Mouse (Mus musculus): ENCODE results near the gene Xlr4b. TPM values are rescaled to one million over a fixed set of nuclear protein-coding genes. Genes with fewer than 3 reads are reported as not detected.
"Not testable (repeated sequence)": the region's sequence is repeated elsewhere in the genome, so short reads cannot be mapped to it uniquely, and the experiment has no call there.

Xlr4b gene
- 60.8 and 71.0 TPM in 2 replicates for polyA plus RNA-seq (2015; fragmentation: Nextera tagmentation; extraction: Ambion mirVana)

DNA sequence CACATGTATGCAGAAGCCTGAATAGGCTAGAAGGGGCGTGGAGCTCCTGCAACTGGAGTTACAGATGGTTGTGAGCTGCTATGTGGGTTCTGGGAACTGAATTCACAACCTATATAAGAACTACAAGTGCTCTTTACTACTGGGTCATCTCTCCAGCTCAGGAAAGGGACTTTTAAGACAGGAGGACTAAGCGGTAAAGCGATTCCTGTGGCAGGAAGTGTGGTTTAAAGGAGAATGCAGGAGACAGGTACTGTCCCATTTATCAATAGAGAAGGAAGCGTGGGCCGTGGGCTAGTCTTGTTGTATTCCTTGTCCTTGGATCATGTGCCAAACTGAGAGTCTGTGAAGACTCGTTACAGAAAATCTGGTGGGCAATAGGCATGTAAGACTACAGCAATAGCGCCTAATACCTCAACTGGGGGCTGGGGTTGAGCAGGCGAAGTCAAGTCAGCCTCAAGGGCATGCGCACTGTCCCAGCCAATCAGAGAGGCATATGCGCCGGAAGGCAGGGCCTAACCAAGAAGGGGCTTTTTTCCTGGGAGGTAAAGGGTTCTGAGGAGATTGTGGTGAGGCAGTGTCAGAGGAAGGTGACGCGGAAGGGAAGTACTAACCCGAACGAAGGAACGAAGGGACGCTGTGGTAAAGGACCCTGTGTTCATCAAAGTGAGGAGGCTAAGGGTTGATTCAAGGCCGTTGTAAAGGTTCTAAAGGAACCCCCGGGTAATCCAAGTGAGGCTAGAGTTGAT lies at the start of gene Xlr4b:
Gene Xlr4b (plus strand): TSS at position 515 of the 746 bp plus-strand sequence.
- not testable (repeated sequence) for DNase-seq (ENCODE audit: low spot score)

DNA sequence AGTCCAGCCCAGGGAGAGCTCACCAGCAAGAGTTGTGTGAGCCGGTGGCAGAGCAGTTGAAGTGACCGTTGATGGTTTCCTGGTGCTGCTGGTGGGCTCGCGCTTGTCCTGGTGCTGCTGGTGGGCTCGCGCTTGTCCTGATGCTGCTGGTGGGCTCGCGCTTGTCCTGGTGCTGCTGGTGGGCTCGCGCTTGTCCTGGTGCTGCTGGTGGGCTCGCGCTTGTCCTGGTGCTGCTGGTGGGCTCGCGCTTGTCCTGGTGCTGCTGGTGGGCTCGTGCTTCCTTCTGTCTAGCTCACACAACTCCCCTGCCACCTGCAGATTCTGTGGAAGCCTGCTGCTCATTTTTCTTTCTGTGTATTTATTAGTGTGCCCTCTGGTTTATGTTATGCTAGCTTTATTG lies 37.2 kb upstream of the Xlr4b start, which contains the start of gene Spin2d:
Gene Spin2d (minus strand): TSS at position 101 of the 400 bp plus-strand sequence.
- not testable (repeated sequence) for DNase-seq (ENCODE audit: low spot score)

DNA sequence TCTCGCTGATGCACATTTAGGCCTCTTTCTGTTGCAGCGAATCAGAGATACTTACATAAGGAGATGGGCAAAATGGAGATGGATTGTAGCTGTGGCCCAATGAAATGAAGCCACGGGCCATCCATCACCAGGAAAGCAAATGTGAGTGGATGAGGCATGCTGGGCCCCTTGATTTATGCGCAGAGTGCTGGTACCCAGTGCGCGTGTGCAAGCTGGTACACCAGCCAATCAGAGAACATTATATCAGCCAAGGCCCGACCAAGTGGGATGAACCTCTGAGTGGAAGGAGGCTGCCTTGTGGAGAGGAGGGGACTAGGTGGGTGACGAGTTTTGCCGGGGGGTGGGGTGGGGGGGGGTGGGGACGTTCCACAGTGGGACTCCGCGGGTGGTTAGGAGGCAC lies 22.2 kb upstream of the Xlr4b start, which contains the start of gene Xlr3b:
Gene Xlr3b (plus strand): TSS at position 274 of the 400 bp plus-strand sequence.
- DNase-seq (ENCODE audit: low spot score), result peak; percentile 4

DNA sequence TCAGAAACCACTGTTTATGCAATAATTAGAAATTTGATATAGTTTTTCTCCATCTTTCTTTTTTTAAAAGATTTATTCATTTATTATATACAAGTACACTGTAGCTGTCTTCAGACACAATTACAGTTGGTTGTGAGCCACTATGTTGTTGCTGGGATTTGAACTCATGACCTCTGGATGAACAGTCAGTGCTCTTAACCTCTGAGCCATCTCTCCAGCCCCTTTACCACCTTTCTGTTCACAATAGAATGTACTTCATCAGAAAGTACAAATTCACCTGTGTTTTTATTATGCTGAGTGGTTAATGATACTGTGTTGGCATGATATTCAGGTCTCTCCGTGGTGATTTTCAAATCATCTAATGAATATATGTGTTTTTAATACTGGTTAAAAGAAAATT lies 11.2 kb downstream of the Xlr4b start:
- DNase-seq (ENCODE audit: low spot score), result no peak

DNA sequence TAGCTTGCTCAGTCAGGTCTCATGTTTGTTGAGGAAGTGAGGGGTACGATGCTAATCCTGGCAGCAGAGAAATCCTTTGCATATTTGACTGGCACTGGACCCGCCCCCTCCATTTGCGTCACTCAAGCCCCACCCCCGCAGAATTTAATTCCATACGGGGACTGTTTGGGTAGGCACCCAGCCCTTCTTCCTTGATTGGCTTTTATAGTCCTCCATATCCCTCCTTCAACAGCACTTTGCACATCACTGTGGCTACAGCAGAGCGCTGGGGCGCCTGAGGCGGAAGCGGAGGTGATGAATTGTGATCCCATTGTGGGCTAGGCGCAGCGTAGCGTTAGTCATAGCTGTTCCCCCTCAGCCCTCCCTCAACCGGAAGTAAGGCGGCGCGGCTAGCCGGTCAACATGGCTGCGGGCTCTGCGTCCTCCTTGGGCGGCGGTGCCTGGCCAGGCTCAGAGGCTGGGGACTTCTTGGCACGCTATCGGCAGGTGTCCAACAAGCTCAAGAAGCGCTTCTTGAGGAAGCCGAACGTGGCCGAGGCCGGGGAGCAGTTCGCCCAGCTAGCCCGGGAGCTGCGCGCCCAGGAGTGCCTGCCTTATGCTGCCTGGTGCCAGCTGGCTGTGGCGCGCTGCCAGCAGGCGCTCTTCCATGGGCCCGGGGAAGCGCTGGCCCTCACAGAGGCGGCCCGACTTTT lies 13.9 kb downstream of the Xlr4b start, which contains the start of gene F8a:
Gene F8a (plus strand): TSS at position 378 of the 692 bp plus-strand sequence.
- DNase-seq (ENCODE audit: low spot score), result peak; percentile 83

DNA sequence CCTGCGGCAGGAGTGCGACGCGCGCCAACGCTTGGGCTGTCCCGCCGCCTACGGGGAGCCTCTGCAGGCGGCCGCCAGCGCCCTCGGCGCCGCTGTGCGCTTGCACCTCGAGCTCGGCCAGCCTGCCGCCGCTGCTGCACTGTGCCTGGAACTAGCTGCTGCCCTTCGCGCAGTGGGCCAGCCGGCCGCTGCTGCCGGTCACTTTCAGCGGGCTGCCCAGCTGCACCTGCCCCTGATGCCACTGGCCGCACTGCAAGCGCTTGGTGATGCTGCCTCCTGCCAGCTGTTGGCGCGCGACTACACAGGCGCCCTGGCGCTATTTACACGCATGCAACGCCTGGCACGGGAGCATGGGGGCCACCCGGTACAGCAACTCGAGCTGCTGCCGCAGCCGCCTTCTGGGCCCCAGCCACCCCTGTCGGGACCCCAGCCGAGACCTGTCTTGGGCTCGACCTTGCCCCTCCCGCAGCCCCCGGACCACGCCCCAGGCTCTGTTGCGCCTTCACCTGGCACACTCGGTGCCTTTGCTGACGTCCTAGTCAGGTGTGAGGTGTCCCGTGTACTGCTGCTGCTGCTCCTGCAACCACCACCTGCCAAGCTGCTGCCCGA lies 14.6 kb downstream of the Xlr4b start:
- peak; percentile 65 for DNase-seq (ENCODE audit: low spot score)

DNA sequence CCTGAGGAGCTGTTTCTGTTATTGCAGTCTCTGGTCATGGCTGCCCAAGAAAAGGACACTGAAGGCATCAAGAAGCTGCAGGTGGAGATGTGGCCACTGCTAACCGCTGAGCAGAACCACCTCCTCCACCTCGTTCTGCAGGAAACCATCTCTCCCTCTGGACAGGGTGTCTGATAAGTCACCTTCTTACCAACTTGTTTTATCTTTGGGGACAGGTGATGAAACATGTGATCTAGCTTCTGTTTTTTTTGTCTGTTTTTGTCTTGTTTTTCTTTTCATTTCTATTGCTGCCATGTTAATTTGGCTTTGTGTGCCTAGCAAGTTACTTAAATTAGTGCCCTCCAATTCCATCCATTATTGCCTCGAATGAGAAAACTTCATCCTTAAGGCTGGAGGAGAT lies 15.2 kb downstream of the Xlr4b start:
- DNase-seq (ENCODE audit: low spot score), result no peak

DNA sequence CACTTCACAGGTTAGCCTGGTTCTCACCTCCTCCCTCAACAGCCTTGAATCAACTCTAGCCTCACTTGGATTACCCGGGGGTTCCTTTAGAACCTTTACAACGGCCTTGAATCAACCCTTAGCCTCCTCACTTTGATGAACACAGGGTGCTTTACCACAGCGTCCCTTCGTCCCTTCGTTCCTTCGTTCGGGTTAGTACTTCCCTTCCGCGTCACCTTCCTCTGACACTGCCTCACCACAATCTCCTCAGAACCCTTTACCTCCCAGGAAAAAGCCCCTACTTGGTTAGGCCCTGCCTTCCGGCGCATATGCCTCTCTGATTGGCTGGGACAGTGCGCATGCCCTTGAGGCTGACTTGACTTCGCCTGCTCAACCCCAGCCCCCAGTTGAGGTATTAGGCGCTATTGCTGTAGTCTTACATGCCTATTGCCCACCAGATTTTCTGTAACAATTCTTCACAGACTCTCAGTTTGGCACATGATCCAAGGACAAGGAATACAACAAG lies 28.7 kb downstream of the Xlr4b start, which contains the start of gene Xlr4c:
Gene Xlr4c (minus strand): TSS at position 310 of the 505 bp plus-strand sequence.
- not testable (repeated sequence) for DNase-seq (ENCODE audit: low spot score)

DNA sequence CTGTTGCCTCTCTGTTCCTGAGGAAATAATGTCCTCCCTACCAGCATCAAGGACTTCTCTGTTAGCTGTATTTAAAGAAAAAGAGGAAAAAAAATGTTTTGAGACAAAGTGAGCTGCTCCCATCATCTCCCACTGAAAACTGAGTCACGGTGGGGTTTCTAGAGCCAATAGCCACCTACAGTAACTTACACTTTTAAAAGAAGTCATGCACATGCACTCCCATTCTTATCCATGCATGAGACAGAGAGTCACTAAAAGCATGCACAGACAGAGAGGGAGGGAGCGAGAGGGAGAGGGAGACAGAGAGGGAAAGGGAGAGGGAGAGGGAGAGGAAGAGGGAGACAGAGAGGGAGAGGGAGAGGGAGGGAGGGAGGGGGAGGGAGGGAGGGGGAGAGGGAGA lies 48.3 kb downstream of the Xlr4b start:
- not testable (repeated sequence) for DNase-seq (ENCODE audit: low spot score)

DNA sequence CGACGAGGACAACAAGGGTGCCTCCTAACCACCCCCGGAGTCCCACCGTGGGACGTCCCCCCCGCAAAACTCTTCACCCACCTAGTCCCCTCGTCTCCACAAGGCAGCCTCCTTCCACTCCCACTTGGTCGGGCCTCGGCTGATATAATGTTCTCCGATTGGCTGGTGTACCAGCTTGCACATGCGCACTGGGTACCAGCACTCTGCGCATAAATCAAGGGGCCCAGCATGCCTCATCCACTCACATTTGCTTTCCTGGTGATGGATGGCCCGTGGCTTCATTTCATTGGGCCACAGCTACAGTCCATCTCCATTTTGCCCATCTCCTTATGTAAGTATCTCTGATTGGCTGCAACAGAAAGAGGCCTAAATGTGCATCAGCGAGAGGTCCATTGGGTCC lies 51.1 kb downstream of the Xlr4b start, which contains the start of gene Xlr3c:
Gene Xlr3c (minus strand): TSS at position 121 of the 400 bp plus-strand sequence.
- DNase-seq (ENCODE audit: low spot score), result not testable (repeated sequence)

Other genes with a start within 250 kb of the Xlr4b start
- gene Zfp185, start 227.0 kb upstream of the Xlr4b start, polyA plus RNA-seq (2015; fragmentation: Nextera tagmentation; extraction: Ambion mirVana), result 0.78 and 0.96 TPM in 2 replicates
- 0.09 TPM in 1 of 2 replicates, not detected in the other for gene Pnma5, start 177.2 kb upstream of the Xlr4b start, polyA plus RNA-seq (2015; fragmentation: Nextera tagmentation; extraction: Ambion mirVana)
- gene Pnma3, start 149.5 kb upstream of the Xlr4b start, polyA plus RNA-seq (2015; fragmentation: Nextera tagmentation; extraction: Ambion mirVana), result not detected in 2 replicates
- 76.9 and 77.7 TPM in 2 replicates for gene Xlr4a, start 131.9 kb upstream of the Xlr4b start, polyA plus RNA-seq (2015; fragmentation: Nextera tagmentation; extraction: Ambion mirVana)
- 1.2 and 2.2 TPM in 2 replicates for gene Xlr3a, start 117.2 kb upstream of the Xlr4b start, polyA plus RNA-seq (2015; fragmentation: Nextera tagmentation; extraction: Ambion mirVana)
- 0.18 TPM in 1 of 2 replicates, not detected in the other for gene Gm14685, start 97.3 kb upstream of the Xlr4b start, polyA plus RNA-seq (2015; fragmentation: Nextera tagmentation; extraction: Ambion mirVana)
- gene Xlr5b, start 65.5 kb upstream of the Xlr4b start, polyA plus RNA-seq (2015; fragmentation: Nextera tagmentation; extraction: Ambion mirVana), result 0.10 and 0.23 TPM in 2 replicates
- 0.23 and 0.29 TPM in 2 replicates for gene DXBay18, start 64.9 kb upstream of the Xlr4b start, polyA plus RNA-seq (2015; fragmentation: Nextera tagmentation; extraction: Ambion mirVana)
- gene Spin2d, start 37.3 kb upstream of the Xlr4b start, polyA plus RNA-seq (2015; fragmentation: Nextera tagmentation; extraction: Ambion mirVana), result not detected in 2 replicates
- 0.44 and 4.8 TPM in 2 replicates for gene Xlr3b, start 22.1 kb upstream of the Xlr4b start, polyA plus RNA-seq (2015; fragmentation: Nextera tagmentation; extraction: Ambion mirVana)
- gene F8a, start 14.0 kb downstream of the Xlr4b start, polyA plus RNA-seq (2015; fragmentation: Nextera tagmentation; extraction: Ambion mirVana), result 19.1 and 20.4 TPM in 2 replicates
- 24.2 and 36.5 TPM in 2 replicates for gene Xlr4c, start 28.8 kb downstream of the Xlr4b start, polyA plus RNA-seq (2015; fragmentation: Nextera tagmentation; extraction: Ambion mirVana)
- not detected in 2 replicates for gene Xlr3c, start 51.1 kb downstream of the Xlr4b start, polyA plus RNA-seq (2015; fragmentation: Nextera tagmentation; extraction: Ambion mirVana)
- 0.18 TPM in 1 of 2 replicates, not detected in the other for gene Xlr5a, start 78.6 kb downstream of the Xlr4b start, polyA plus RNA-seq (2015; fragmentation: Nextera tagmentation; extraction: Ambion mirVana)
- 0.10 TPM in 1 of 2 replicates, not detected in the other for gene Xlr5c, start 78.6 kb downstream of the Xlr4b start, polyA plus RNA-seq (2015; fragmentation: Nextera tagmentation; extraction: Ambion mirVana)
- gene Gm45015, start 122.5 kb downstream of the Xlr4b start, polyA plus RNA-seq (2015; fragmentation: Nextera tagmentation; extraction: Ambion mirVana), result not detected in 2 replicates
- gene Zfp275, start 128.3 kb downstream of the Xlr4b start, polyA plus RNA-seq (2015; fragmentation: Nextera tagmentation; extraction: Ambion mirVana), result 5.6 and 5.7 TPM in 2 replicates
- gene Gm18336, start 184.4 kb downstream of the Xlr4b start, polyA plus RNA-seq (2015; fragmentation: Nextera tagmentation; extraction: Ambion mirVana), result not detected in 2 replicates
- not detected in 2 replicates for gene Zfp92, start 196.8 kb downstream of the Xlr4b start, polyA plus RNA-seq (2015; fragmentation: Nextera tagmentation; extraction: Ambion mirVana)
- gene Trex2, start 221.0 kb downstream of the Xlr4b start, polyA plus RNA-seq (2015; fragmentation: Nextera tagmentation; extraction: Ambion mirVana), result 0.50 and 0.77 TPM in 2 replicates
- gene Haus7, start 244.7 kb downstream of the Xlr4b start, polyA plus RNA-seq (2015; fragmentation: Nextera tagmentation; extraction: Ambion mirVana), result 44.7 and 46.3 TPM in 2 replicates